Mouse (Mus musculus) CH12.LX (cell line): Measurements from ENCODE around the gene Fggy. TPM values are rescaled to one million over a fixed set of nuclear protein-coding genes. Genes with fewer than 3 reads are reported as not detected.

Source experiments
- DNase-seq: peaks from one replicate; pipeline ENCODE4 v3.0.0-alpha.2; 2013; ENCODE audit errors: extremely low read depth
- H3K27ac ChIP-seq: 2 replicates; pipeline ENCODE4 v1.5.1; 2012; ENCODE audit warnings: low read depth, mild to moderate bottlenecking, control low read depth, moderate library complexity; ENCODE audit not compliant: insufficient read depth
- H3K27me3 ChIP-seq: replicated peaks from 2 replicates; pipeline ENCODE3; 2012; ENCODE audit warnings: inconsistent platforms
- H3K36me3 ChIP-seq, 2 experiments: replicated peaks in 1 of 2; 2 replicates each; pipeline versions ENCODE3 to v1.6.1; 2012; ENCODE audit warnings: inconsistent platforms in 1 of 2, low read length in 1 of 2, mild to moderate bottlenecking in 1 of 2, mixed read lengths in 1 of 2, moderate library complexity in 1 of 2; ENCODE audit not compliant: control insufficient read depth in 1 of 2, insufficient read depth in 1 of 2
- H3K4me1 ChIP-seq, 2 experiments: 2 replicates each; pipeline ENCODE4 v1.6.1; 2012; ENCODE audit warnings: inconsistent platforms in 1 of 2, moderate library complexity in 1 of 2; ENCODE audit not compliant: insufficient read depth in 2 of 2, control insufficient read depth in 1 of 2
- H3K4me2 ChIP-seq: 2 replicates; pipeline ENCODE4 v1.6.1; 2012; ENCODE audit warnings: low read depth, mild to moderate bottlenecking, control low read depth; ENCODE audit not compliant: poor library complexity, insufficient read depth, severe bottlenecking
- H3K4me3 ChIP-seq, 3 experiments: fragments of 150-350 bp in 1 of 3; sonication (generic) in 1 of 3; replicated peaks in 1 of 3; 2 replicates each; pipeline versions ENCODE3 to v1.5.1; 2011 to 2012; ENCODE audit warnings: low read depth in 2 of 3, low read length in 2 of 3, mild to moderate bottlenecking in 2 of 3, moderate library complexity in 2 of 3, control low read depth in 1 of 3, improper control_type of control experiment in 1 of 3, inconsistent platforms in 1 of 3, mixed read lengths in 1 of 3; ENCODE audit not compliant: poor library complexity in 1 of 3
- H3K79me2 ChIP-seq: replicated peaks from 2 replicates; pipeline ENCODE4 v1.6.1; 2012; ENCODE audit warnings: mild to moderate bottlenecking, moderate library complexity; ENCODE audit not compliant: control insufficient read depth, poor library complexity, insufficient read depth, severe bottlenecking; ENCODE audit errors: extremely low read depth
- H3K9ac ChIP-seq: 2 replicates; pipeline ENCODE4 v1.6.1; 2012; ENCODE audit warnings: low read depth, mild to moderate bottlenecking, control low read depth, moderate library complexity; ENCODE audit not compliant: insufficient read depth
- H3K9me3 ChIP-seq: replicated peaks from 2 replicates; pipeline ENCODE3; 2012; ENCODE audit warnings: low read length, inconsistent platforms, mixed read lengths
- E2F4 ChIP-seq: IDR thresholded peaks from 2 replicates; pipeline ENCODE4 v1.6.1; 2011; ENCODE audit warnings: low read depth, low read length, improper control_type of control experiment; ENCODE audit not compliant: insufficient replicate concordance
- JUND ChIP-seq: conservative IDR thresholded peaks from 2 replicates; pipeline ENCODE4 v1.6.1; 2011; ENCODE audit warnings: low read depth, low read length, improper control_type of control experiment
- KAT2A ChIP-seq: IDR thresholded peaks from 2 replicates; pipeline ENCODE4 v1.6.1; 2012; ENCODE audit warnings: low read length, improper control_type of control experiment, inconsistent platforms; ENCODE audit not compliant: insufficient replicate concordance
- MAFK ChIP-seq: IDR thresholded peaks from 2 replicates; pipeline ENCODE4 v1.6.1; 2011; ENCODE audit warnings: low read length, improper control_type of control experiment; ENCODE audit not compliant: insufficient replicate concordance
- MAX ChIP-seq: IDR thresholded peaks from 2 replicates; pipeline ENCODE4 v1.6.1; 2011; ENCODE audit warnings: low read length, improper control_type of control experiment
- MAZ ChIP-seq: IDR thresholded peaks from 2 replicates; pipeline ENCODE4 v1.6.1; 2012; ENCODE audit warnings: low read depth, mild to moderate bottlenecking, inconsistent platforms, low read length, improper control_type of control experiment, moderate library complexity
- MEF2A ChIP-seq: IDR thresholded peaks from 2 replicates; pipeline ENCODE4 v1.6.1; 2014; ENCODE audit warnings: low read depth, mild to moderate bottlenecking, inconsistent platforms, low read length, improper control_type of control experiment, borderline replicate concordance
- MXI1 ChIP-seq: IDR thresholded peaks from 2 replicates; pipeline ENCODE4 v1.6.1; 2011; ENCODE audit warnings: mild to moderate bottlenecking, low read depth, low read length, improper control_type of control experiment
- NRF1 ChIP-seq: IDR thresholded peaks from 2 replicates; pipeline ENCODE4 v1.6.1; 2014; ENCODE audit warnings: low read depth, mild to moderate bottlenecking, inconsistent platforms, low read length, improper control_type of control experiment, moderate library complexity
- PAX5 ChIP-seq: IDR thresholded peaks from 2 replicates; pipeline ENCODE4 v1.6.1; 2012; ENCODE audit warnings: low read length, inconsistent platforms, mixed read lengths
- RCOR1 ChIP-seq: conservative IDR thresholded peaks from 2 replicates; pipeline ENCODE4 v1.6.1; 2012; ENCODE audit warnings: low read depth, mild to moderate bottlenecking, inconsistent platforms, low read length, improper control_type of control experiment
- SIN3A ChIP-seq: IDR thresholded peaks from 2 replicates; pipeline ENCODE4 v1.6.1; 2012; ENCODE audit warnings: low read length, improper control_type of control experiment, inconsistent platforms
- SMC3 ChIP-seq: IDR thresholded peaks from 2 replicates; pipeline ENCODE4 v1.6.1; 2011; ENCODE audit warnings: low read depth, low read length, improper control_type of control experiment
- TBP ChIP-seq: conservative IDR thresholded peaks from 2 replicates; pipeline ENCODE4 v1.6.1; 2011; ENCODE audit warnings: low read depth, low read length, improper control_type of control experiment
- TCF12 ChIP-seq: IDR thresholded peaks from 2 replicates; pipeline ENCODE4 v1.6.1; 2014; ENCODE audit warnings: low read depth, mild to moderate bottlenecking, inconsistent platforms, low read length, improper control_type of control experiment
- USF1 ChIP-seq: IDR thresholded peaks from 2 replicates; pipeline ENCODE4 v1.6.1; 2014; ENCODE audit warnings: low read depth, mild to moderate bottlenecking, inconsistent platforms, low read length, improper control_type of control experiment
- ZMIZ1 ChIP-seq: IDR thresholded peaks from 2 replicates; pipeline ENCODE4 v1.6.1; 2012; ENCODE audit warnings: low read depth, mild to moderate bottlenecking, inconsistent platforms, low read length, improper control_type of control experiment
- dilution Hi-C: fragments of 300-500 bp; cut with MboI; formaldehyde crosslinking; loops from 2 replicates; pipeline ENCODE4 v1.14.3; 2020; ENCODE audit warnings: low sequenced_read_pairs; ENCODE audit not compliant: extremely low pct_unique_long_range_greater_than_20kb, extremely low pct_ligation_motif_present
- in situ Hi-C: fragments of 300-500 bp; cut with MboI; formaldehyde crosslinking; loops from 3 replicates; pipeline ENCODE4 v1.14.3; 2019; ENCODE audit warnings: low sequenced_read_pairs, low pct_ligation_motif_present, low pct_unique_long_range_greater_than_20kb, mixed read lengths
- polyA plus RNA-seq: library from polyadenylated mRNA; unstranded; fragments of >175 nt; gene quantifications from 2 replicates; pipeline ENCODE4 v1.2.1, GENCODE M21; 2012; ENCODE audit warnings: low read depth; ENCODE audit not compliant: insufficient read length
- total RNA-seq, 2 experiments: library from RNA; depleted of rRNA; stranded (reverse); fragments of 300-350 nt in 1 of 2; fragments of >200 nt in 1 of 2; gene quantifications; 2 replicates each; pipeline ENCODE4 v1.2.3; 2012 to 2014

The Fggy gene
- total and polyA plus RNA-seq, 3 experiments, result 6.2 to 7.5 (median 6.9) TPM

DNA sequence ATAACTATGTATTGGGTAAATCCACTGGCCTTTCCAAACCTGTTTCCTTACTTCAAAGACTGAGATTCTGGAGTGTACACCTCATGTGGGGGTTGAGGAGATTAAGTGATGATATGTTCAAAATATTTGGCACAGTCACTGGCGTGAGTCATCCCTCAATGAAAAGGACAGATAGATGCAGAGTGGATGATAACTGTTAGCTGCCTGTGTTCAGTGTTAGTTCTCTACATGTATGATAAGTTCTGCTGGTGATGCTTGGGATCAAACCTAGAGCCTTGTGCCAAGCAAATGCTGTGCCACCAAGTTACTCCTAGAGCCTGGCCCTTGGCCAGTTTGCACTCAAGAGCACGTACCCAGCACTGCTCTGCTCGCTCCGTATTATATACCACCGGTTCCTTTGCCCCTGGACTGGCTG, 304.4 kb downstream of the Fggy start:
- TF ChIP-seq SIN3A, result no peak
- no peak for TF ChIP-seq TBP
- TF ChIP-seq RCOR1, result no peak
- no peak for TF ChIP-seq USF1
- TF ChIP-seq PAX5, result no peak
- TF ChIP-seq MXI1, result no peak
- no peak for TF ChIP-seq KAT2A
- no peak for TF ChIP-seq ZMIZ1
- TF ChIP-seq MAFK, result no peak
- no peak for TF ChIP-seq MEF2A
- no peak for TF ChIP-seq NRF1
- no peak for TF ChIP-seq MAX
- no peak for TF ChIP-seq SMC3
- no peak for TF ChIP-seq TCF12
- H3K9me3 ChIP-seq, result no peaks in the 10 kb centered on the region
- DNase-seq, result no peak
- no peak overlapping the region for H3K4me2 ChIP-seq
- no peak overlapping the region for H3K4me3 ChIP-seq
- H3K27ac ChIP-seq, result no peak overlapping the region
- H3K4me1 ChIP-seq, result no peaks in the 10 kb centered on the region
- H3K9ac ChIP-seq, result no peak overlapping the region
- no peaks in the 10 kb centered on the region for H3K79me2 ChIP-seq
- in situ Hi-C loops, result loop anchor here (25.0 kb wide), 1 partner anchor 299 kb away; the partner anchor contains the start of gene Fggy
- H3K36me3 ChIP-seq, result no peaks in the 10 kb centered on the region
- H3K27me3 ChIP-seq, result no peaks in the 10 kb centered on the region
- dilution Hi-C loops, result no loop called here

DNA sequence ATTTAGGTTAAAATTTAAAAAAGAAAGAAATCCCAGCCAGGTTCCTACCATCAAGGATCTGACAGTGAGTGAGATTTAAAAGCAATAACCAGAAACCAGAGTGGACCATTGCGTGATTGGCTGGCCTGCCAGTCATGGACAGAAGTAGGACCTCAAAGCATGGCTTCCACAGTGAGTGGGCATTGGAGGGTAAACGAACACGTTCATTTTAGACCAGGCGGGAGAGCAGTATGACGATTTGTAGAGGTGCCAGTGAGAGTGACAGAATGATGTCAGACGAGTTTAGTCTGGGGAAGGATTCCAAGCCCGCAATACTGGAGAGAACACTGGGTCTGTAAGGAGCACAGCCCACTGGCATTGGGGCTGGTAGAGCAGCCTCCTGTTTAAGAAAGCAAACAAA, 305.0 kb downstream of the Fggy start:
- Histone ChIP-seq H3K9ac (no peak overlapping the region), H3K4me3 (no peak overlapping the region), H3K27me3 (no peaks in the 10 kb centered on the region), H3K4me2 (no peak overlapping the region), H3K4me1 (no peaks in the 10 kb centered on the region), H3K79me2 (no peaks in the 10 kb centered on the region), H3K36me3 (no peaks in the 10 kb centered on the region), H3K27ac (no peak overlapping the region), H3K9me3 (no peaks in the 10 kb centered on the region)
- in situ Hi-C loops (loop anchor here (25.0 kb wide), 1 partner anchor 300 kb away; the partner anchor contains the start of gene Fggy), dilution Hi-C loops (no loop called here)
- TF ChIP-seq RCOR1 (no peak), MXI1 (no peak), E2F4 (no peak), JUND (no peak), SMC3 (no peak), MAZ (no peak)
- DNase-seq, result no peak
